Mouse (Mus musculus) liver, postnatal 0 days (tissue): ENCODE measurements around the gene Rusc1. TPM values are rescaled to one million over a fixed set of nuclear protein-coding genes. Genes with fewer than 3 reads are reported as not detected.

Experiments
- ATAC-seq: fragments of 200-750 bp; cut with Nextera tagmentation; 2 replicates; pipeline ENCODE4 v1.8.0; 2017; ENCODE audit warnings: mild to moderate bottlenecking, moderate library complexity
- DNase-seq: peaks from one replicate; pipeline ENCODE4 v3.0.0-alpha.2; 2016
- H3K27ac ChIP-seq: fragments of 300-500 bp; sonication (generic); 2 replicates; pipeline ENCODE4 v1.5.1; 2014; ENCODE audit warnings: antibody characterized with exemption, moderate library complexity, mild to moderate bottlenecking, low read depth
- H3K27me3 ChIP-seq: fragments of 300-500 bp; sonication (generic); 2 replicates; pipeline ENCODE4 v1.6.1; 2014; ENCODE audit warnings: low read length, control low read depth, mixed read lengths; ENCODE audit not compliant: insufficient read depth
- H3K36me3 ChIP-seq: fragments of 300-500 bp; sonication (generic); replicated peaks from 2 replicates; pipeline ENCODE4 v1.6.1; 2014; ENCODE audit warnings: mild to moderate bottlenecking, control low read depth, low read length, moderate library complexity, mixed read lengths; ENCODE audit not compliant: insufficient read depth
- H3K4me1 ChIP-seq: fragments of 300-500 bp; sonication (generic); 2 replicates; pipeline ENCODE4 v1.6.1; 2014; ENCODE audit warnings: antibody characterized with exemption, mild to moderate bottlenecking, control low read depth; ENCODE audit not compliant: insufficient read depth
- H3K4me2 ChIP-seq: fragments of 300-500 bp; sonication (generic); 2 replicates; pipeline ENCODE4 v1.6.1; 2014; ENCODE audit warnings: low read depth, mild to moderate bottlenecking, low read length, moderate library complexity, mixed read lengths
- H3K4me3 ChIP-seq: fragments of 300-500 bp; sonication (generic); 2 replicates; pipeline ENCODE4 v1.5.1; 2014; ENCODE audit warnings: low read depth, low read length
- H3K9ac ChIP-seq: fragments of 300-500 bp; sonication (generic); replicated peaks from 2 replicates; pipeline ENCODE4 v1.6.1; 2014; ENCODE audit warnings: mild to moderate bottlenecking, moderate library complexity
- H3K9me3 ChIP-seq: fragments of 300-500 bp; sonication (generic); 2 replicates; pipeline ENCODE4 v1.6.1; 2016; ENCODE audit warnings: mild to moderate bottlenecking, control low read depth, low read length, mixed read lengths
- CTCF ChIP-seq: sonication (generic); IDR thresholded peaks from 2 replicates; pipeline ENCODE4 v1.5.1; 2016; ENCODE audit warnings: antibody characterized with exemption, low read depth
- EP300 ChIP-seq: IDR thresholded peaks from 2 replicates; pipeline ENCODE4 v1.6.1; 2016; ENCODE audit warnings: antibody characterized with exemption, low read depth, mild to moderate bottlenecking
- WGBS: fragments of 180-500 bp; shearing (Covaris S2); extraction: QIAGEN DNeasy Blood & Tissue Kit; methylation state at CpG from one replicate; pipeline ENCODE4 v1.1.7; 2014; ENCODE audit not compliant: insufficient replicate concordance; 5-methylcytosine and 5-hydroxymethylcytosine counted together
- polyA plus RNA-seq: library from polyadenylated mRNA; unstranded; fragments of >200 nt; fragmentation: Nextera tagmentation; extraction: Ambion mirVana; gene quantifications from 2 replicates; pipeline ENCODE4 v1.2.1, GENCODE M21; 2015

Rusc1 gene
- polyA plus RNA-seq, 1 experiment from 2014 or later, result 2.5 TPM

DNA sequence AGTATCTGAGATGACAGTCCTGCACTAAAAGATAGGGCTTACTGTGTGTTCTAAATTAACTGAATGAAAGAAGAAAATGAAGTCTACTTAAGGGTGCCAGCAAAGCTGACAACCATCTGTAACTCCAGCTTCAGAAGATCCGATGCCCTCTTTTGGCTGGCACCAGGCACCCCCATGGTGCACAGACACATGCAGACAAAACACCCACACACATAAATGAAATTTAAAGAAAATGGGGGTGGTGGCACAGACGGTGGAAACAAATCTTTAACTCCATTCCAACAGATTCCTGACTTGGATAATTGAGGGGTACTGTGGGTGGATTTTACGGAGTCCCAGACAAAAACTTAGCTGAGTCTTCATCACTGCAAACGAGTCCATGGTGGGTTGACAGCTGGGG, 38.7 kb upstream of the Rusc1 start:
- DNase-seq (no peak), ATAC-seq (no peak)
- H3K9me3 ChIP-seq, result no peaks in the 10 kb centered on the region
- TF ChIP-seq EP300, result no peak
- no peak for TF ChIP-seq CTCF
- WGBS, result 34% methylated on average over 4 of the region's 4 CpGs
- H3K4me3 ChIP-seq, result peak overlapping the region; percentile 36
- H3K9ac ChIP-seq, result no peak overlapping the region
- peak overlapping the region; percentile 70 for H3K4me2 ChIP-seq
- H3K36me3 ChIP-seq, result no peaks in the 10 kb centered on the region
- peak overlapping the region; percentile 76; the same call in 1 of the 2 replicates for H3K27ac ChIP-seq
- H3K4me1 ChIP-seq, result peaks cover 37% of the 10 kb centered on the region
- H3K27me3 ChIP-seq, result no peaks in the 10 kb centered on the region

DNA sequence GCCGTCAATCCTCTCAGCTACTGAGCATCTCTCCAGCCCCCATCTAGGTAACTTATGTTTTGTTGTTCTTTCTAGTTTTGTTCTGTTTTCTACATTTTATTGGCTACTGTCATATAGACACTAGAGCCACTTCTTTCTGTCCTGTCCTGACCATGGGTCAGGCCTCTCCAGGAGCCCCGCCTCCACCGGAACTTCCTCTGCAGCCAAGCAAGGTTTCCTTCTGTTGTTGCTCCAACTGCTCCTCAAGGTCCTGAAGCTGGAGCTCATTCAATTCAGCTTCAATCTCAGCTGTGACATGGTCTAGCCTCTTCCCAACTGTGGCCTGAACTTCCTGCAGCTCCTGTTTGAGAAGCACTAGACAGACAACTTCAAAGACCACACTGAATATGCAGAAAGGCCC, 36.8 kb upstream of the Rusc1 start:
- H3K36me3 ChIP-seq, result no peaks in the 10 kb centered on the region
- WGBS, result 89% methylated on average over 3 of the region's 3 CpGs
- H3K27ac ChIP-seq, result no peak overlapping the region
- H3K4me1 ChIP-seq, result peaks cover 30% of the 10 kb centered on the region
- H3K4me3 ChIP-seq, result no peak overlapping the region
- DNase-seq, result no peak
- ATAC-seq, result no peak
- no peaks in the 10 kb centered on the region for H3K27me3 ChIP-seq
- no peak overlapping the region for H3K4me2 ChIP-seq
- H3K9me3 ChIP-seq, result no peaks in the 10 kb centered on the region
- no peak for TF ChIP-seq EP300
- no peak for TF ChIP-seq CTCF
- no peak overlapping the region for H3K9ac ChIP-seq

DNA sequence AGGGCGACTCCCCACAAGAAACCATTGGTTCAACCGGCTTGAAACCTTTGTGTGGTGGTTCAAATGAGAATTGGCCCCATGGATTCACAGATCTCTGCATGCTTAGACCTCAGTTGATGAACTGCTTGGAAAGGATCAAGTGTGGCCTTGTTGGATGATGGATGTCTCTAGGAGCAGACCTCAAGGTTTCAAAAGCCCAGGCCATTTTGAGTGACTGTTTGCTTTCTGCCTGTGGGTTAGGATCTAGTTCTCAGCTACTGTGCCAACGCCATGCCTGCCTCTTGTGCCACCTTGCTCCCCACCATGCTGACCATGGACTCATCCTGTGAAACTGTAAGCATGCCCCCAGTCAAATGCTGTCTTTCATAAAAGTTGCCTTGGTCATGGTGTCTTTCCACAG, 32.9 kb upstream of the Rusc1 start:
- H3K4me1 ChIP-seq, result peaks cover 14% of the 10 kb centered on the region
- TF ChIP-seq CTCF (no peak), EP300 (no peak)
- no peak for ATAC-seq

DNA sequence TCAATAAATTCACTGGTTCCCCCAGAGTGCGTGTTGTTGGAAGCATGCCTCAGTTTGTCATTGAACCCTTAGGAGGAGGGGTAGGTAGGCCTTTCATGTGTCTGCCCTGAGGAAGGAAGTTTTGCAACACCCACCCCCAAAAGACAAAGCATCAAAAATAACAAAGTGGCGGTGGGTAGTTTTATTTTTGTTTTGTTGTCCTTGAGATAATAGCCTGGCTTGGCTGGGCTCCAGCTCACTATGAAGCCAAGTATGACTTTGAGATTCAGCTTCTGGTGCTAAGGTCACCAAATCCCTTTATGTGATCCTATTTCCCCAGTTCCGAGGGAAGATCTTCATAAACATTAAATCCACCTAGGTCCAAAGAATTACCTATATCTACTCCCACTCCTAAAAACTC, 31.1 kb upstream of the Rusc1 start:
- ATAC-seq (no peak), DNase-seq (no peak)
- Histone ChIP-seq H3K9ac (no peak overlapping the region), H3K27ac (no peak overlapping the region), H3K27me3 (no peaks in the 10 kb centered on the region), H3K4me2 (no peak overlapping the region), H3K4me3 (no peak overlapping the region), H3K36me3 (no peaks in the 10 kb centered on the region), H3K4me1 (peaks cover 14% of the 10 kb centered on the region), H3K9me3 (no peaks in the 10 kb centered on the region)
- 45% methylated on average over 3 of the region's 3 CpGs for WGBS
- TF ChIP-seq EP300, result no peak
- no peak for TF ChIP-seq CTCF

More for the DNA sequence above, 32.9 kb upstream of the Rusc1 start:
- no peak overlapping the region for H3K27ac ChIP-seq
- H3K9me3 ChIP-seq, result no peaks in the 10 kb centered on the region
- H3K27me3 ChIP-seq, result no peaks in the 10 kb centered on the region
- H3K9ac ChIP-seq, result no peak overlapping the region
- H3K4me2 ChIP-seq, result no peak overlapping the region
- no peak overlapping the region for H3K4me3 ChIP-seq
- WGBS, result 94% methylated on average over 3 of the region's 3 CpGs
- no peaks in the 10 kb centered on the region for H3K36me3 ChIP-seq
- no peak for DNase-seq

DNA sequence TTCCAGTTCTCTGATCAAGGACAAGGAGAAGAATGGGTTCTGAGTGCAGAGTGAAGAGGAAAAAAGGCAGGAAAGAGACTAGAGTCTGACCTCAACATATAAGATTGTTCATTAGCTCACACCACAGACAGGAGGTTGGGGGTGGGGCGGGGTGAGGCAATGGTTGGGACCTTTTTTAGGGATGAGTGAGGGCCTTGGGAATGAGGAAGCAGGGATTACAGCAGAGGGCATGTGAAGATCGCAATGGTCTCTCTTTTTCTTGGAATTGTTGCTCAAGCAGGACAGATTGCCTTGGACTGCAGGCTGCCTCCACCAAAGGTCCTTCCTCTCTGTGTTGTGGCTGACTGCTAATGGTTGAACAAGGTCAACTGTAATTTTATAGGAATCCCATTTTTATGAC, 30.2 kb upstream of the Rusc1 start:
- Histone ChIP-seq H3K4me3 (no peak overlapping the region), H3K4me2 (no peak overlapping the region), H3K9me3 (no peaks in the 10 kb centered on the region), H3K4me1 (peaks cover 11% of the 10 kb centered on the region), H3K36me3 (no peaks in the 10 kb centered on the region), H3K27me3 (no peaks in the 10 kb centered on the region), H3K9ac (no peak overlapping the region), H3K27ac (no peak overlapping the region)
- DNase-seq (no peak), ATAC-seq (peak; percentile 48; the same call in 1 of the 2 replicates)
- no peak for TF ChIP-seq EP300
- TF ChIP-seq CTCF, result no peak
- WGBS, result 56% methylated on average over 2 of the region's 2 CpGs

DNA sequence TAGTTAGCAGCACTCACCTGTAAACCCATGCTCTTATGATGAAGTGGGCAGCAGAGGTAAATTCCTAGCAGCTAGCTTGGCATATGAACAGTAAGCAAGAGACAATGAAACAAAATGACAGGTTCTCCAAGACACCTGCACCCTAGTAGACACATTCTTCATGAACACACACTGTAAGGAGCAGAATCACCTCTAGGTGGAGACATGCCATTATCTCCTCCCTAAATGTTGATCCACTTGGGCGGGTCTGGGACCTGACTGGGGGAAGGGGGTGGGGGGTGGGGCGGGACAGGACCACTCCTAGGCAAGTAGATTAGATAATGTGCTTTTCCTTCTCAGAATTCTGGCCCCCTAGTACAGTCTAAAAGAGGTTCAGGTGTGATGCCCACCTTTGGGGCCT, 22.4 kb upstream of the Rusc1 start:
- peak; percentile 73 for TF ChIP-seq CTCF
- no peak for TF ChIP-seq EP300
- Histone ChIP-seq H3K27me3 (no peaks in the 10 kb centered on the region), H3K9ac (no peak overlapping the region), H3K4me2 (no peak overlapping the region), H3K9me3 (no peaks in the 10 kb centered on the region), H3K4me3 (no peak overlapping the region), H3K4me1 (0 out of 2 replicates have a peak, but pooled peaks cover 5% of the 10 kb centered on the region), H3K36me3 (no peaks in the 10 kb centered on the region), H3K27ac (no peak overlapping the region)
- ATAC-seq (peak; percentile 54; the same call in 1 of the 2 replicates), DNase-seq (no peak)
- 18% methylated on average over 2 of the region's 2 CpGs for WGBS

DNA sequence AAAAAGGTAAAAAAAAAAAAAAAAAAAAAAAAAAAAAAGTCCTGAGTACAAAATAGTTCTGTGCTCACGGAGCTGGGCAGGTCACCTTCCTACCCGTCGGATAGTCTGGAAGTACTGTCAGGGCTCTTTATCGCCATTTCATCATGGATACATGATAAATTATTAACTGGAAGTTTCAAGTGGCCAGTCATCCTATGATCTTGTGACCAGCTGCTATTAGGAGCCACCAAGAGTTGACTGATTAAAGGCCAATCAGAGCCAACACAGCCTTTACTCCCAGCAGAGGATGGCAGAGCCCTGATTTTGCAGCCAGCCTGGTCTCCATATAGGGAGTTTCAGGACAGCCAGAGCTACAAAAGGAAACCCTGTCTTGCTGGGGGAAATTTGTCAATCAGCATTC, 19.9 kb upstream of the Rusc1 start:
- Histone ChIP-seq H3K4me1 (peaks cover 5% of the 10 kb centered on the region; the same call in 1 of the 2 replicates), H3K9me3 (no peaks in the 10 kb centered on the region), H3K27me3 (no peaks in the 10 kb centered on the region), H3K9ac (no peak overlapping the region), H3K27ac (peak overlapping the region; percentile 59), H3K4me3 (no peak overlapping the region), H3K36me3 (no peaks in the 10 kb centered on the region), H3K4me2 (no peak overlapping the region)
- TF ChIP-seq EP300 (no peak), CTCF (no peak)
- WGBS, result 74% methylated on average over 4 of the region's 4 CpGs
- ATAC-seq (peak; percentile 87), DNase-seq (no peak)
